Mouse (Mus musculus): Measurements from ENCODE around the gene Ssc5d. TPM values are rescaled to one million over a fixed set of nuclear protein-coding genes. Genes with fewer than 3 reads are reported as not detected.

Ssc5d gene
- 1.2 TPM for polyA plus RNA-seq (2015; fragmentation: Illumina TruSeq; extraction: RNeasy Lipid Tissue Mini Kit (QIAGEN cat#74804); ENCODE audit: low read depth, low replicate concordance)

GRCm38 (mm10) chr7:4925441-4926381 is at the start of gene Ssc5d:
Ssc5d (plus strand) TSS chr7:4925785.

DNA sequence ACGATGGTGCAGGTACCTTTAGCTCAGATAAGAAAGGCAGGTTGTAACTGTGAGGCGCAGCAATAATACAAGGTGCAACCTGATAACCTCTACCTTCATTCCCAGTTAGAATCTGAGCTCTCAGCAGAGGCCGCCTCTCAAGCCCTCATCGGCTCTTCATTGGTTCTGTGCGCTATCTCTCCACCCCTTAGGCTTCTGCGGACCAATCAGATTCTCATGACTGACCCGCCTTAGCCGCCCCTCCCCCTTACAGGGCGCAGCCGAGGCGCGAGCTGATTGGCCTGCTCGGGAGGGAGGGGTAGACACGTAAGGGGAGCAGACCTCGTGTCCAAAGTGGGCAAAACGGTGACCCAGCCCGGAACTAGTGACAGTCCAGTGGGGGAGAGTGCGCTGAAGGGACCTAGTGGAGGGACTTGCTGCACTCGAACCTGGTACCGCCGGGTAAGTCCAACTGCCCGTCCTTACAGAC is 48.8 kb upstream of the Ssc5d start, which contains the start of gene Isoc2a:
Gene Isoc2a, plus strand, starts transcription at position 401 of the 469 bp plus-strand sequence.

DNA sequence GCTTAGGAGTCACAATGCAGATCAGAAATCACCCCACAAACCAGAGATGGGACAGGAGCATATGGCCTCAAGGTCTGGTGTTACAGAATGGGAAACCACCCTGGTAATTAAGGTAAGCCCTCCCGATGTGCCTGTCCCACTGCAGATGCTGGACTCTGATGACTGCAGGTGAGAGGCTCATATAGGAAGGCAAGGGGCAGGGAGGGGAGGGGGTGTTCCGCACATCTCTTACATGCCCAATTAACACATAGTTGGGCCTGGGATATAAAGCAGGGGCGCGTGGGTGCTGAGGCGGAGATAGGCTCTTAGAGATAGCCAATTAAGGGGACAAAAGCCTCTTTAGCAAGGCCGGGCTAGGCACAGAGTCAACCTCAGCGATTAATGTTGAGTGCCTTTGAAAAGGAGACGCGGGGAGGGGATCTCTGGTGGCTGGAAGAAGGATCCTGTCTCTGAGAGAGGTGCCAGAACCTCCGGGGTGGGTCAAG is 19.1 kb upstream of the Ssc5d start, which contains the start of gene Gm36210:
Gene Gm36210, minus strand, starts transcription at position 51 of the 485 bp plus-strand sequence.

DNA sequence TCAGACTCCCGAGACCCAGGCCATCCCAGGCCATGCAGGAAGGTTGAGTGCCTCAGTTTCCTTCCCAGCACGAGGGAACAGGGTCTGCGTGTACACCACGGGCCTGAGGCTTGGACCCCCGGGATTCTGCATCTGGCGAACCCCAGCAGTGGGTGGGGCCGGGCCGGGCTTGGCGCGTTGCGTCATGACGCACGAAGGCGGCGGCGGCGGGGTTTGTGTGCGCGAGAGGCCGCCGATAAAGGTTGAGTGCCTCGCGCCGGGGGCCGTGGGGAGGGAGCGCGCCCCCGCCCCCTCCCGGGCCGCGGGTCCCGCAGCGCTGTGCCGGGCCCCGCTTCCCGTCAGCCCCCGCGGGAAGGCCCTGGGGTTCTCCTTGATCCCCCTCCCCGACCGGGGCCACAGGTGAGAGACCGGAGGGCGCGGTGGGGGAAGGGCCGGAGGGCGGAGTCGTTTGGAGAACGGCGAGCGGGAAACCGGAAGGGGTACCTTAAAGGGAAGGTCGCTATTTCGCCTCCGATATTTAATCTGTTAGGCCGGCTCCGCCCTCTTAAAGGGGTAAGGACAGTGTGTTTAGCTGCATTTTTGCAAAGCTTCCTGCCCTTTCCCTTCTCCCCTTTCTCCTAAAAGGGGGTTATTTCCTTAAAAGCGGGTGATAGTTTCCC is 10.4 kb upstream of the Ssc5d start, which contains the start of gene Zfp628:
Gene Zfp628, plus strand, starts transcription at position 211 of the 659 bp plus-strand sequence.

DNA sequence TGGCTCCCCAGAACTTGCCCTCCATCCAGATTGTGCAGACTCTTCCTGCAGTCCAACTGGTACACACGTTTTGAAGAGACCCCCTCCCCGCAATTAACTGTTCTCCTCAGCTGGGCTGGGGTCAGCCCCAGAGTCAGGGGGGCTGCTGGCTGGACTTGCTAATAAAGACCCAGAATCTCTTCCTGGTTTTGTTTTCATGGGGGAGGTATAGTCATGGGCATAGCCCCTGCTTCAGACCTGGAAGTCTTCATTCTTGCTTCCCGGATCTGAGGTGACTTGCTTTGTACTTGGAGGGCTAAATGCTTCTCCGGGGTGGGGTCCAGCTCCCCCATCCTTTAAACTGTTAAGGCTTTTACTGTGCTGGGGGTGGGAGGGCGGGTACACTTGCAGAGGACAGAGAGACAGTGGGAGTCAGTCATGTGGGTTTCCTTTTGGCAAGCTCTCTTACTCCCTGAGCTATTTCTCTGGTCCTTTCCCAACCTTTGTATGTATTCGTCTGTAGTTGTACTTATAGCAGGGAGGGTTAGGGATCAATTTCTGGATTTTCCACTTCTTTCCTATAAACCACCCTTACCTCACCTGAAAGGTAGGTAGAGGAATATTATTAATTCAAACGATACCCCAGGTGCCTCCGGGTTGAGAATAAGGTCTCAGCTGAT is 3.6 kb upstream of the Ssc5d start, which contains the start of gene Nat14:
Gene Nat14, plus strand, starts transcription at position 205 of the 659 bp plus-strand sequence.

DNA sequence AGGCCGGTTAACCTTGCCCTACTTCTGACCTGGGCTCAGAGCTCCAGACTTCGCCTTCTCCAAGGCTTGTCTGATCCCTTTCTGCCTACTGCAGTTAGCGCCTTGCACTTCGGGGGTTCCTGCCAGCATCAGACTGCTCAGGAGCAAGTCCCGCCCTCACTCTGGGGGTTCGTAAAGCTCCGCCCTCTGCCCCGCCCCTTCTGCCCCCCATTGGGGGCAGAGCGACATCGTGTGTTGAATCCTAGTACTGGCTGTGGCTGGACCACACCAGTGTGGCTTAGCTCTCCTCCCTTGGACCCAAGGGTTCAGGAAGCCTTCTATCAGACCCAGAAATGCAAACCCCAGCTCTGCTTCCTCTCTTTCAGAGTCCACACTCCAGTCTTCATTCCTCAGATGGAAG is 38.7 kb downstream of the Ssc5d start, which contains the start of gene Sbk2:
Gene Sbk2, minus strand, starts transcription at position 135 of the 400 bp plus-strand sequence.

DNA sequence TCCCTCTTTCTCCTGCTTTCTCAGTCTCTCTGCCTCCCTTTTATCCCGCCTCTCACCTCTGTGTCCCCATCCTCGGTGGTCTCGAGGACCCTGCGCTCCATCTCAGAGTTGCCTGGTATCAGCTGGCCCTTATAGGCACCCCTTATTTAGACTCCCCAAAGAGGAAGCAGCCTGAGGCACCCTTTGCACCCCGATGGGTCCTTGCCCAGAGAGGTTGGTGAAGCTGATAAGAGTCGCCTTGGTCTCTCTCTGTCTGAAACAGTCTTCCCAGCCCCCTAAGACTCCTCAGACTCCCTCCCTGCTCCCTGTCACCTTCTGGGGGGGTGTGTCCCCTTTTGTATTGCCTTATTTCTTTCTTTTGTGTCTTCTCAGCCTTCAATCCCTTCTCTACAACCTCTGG is 45.5 kb downstream of the Ssc5d start, which contains the start of gene Sbk3:
Gene Sbk3, minus strand, starts transcription at position 101 of the 400 bp plus-strand sequence.

Other genes starting within 250 kb of the Ssc5d start
- gene Hspbp1, start 240.7 kb upstream of the Ssc5d start, polyA plus RNA-seq (2015; fragmentation: Illumina TruSeq; extraction: RNeasy Lipid Tissue Mini Kit (QIAGEN cat#74804); ENCODE audit: low read depth, low replicate concordance) = 126 TPM
- 257 TPM for gene Brsk1, start 235.2 kb upstream of the Ssc5d start, polyA plus RNA-seq (2015; fragmentation: Illumina TruSeq; extraction: RNeasy Lipid Tissue Mini Kit (QIAGEN cat#74804); ENCODE audit: low read depth, low replicate concordance)
- not detected for gene Tmem150b, start 200.5 kb upstream of the Ssc5d start, polyA plus RNA-seq (2015; fragmentation: Illumina TruSeq; extraction: RNeasy Lipid Tissue Mini Kit (QIAGEN cat#74804); ENCODE audit: low read depth, low replicate concordance)
- gene Kmt5c, start 185.7 kb upstream of the Ssc5d start, polyA plus RNA-seq (2015; fragmentation: Illumina TruSeq; extraction: RNeasy Lipid Tissue Mini Kit (QIAGEN cat#74804); ENCODE audit: low read depth, low replicate concordance) = 21.4 TPM
- gene Cox6b2, start 172.7 kb upstream of the Ssc5d start, polyA plus RNA-seq (2015; fragmentation: Illumina TruSeq; extraction: RNeasy Lipid Tissue Mini Kit (QIAGEN cat#74804); ENCODE audit: low read depth, low replicate concordance) = 12.2 TPM
- not detected for gene Fam71e2, start 154.5 kb upstream of the Ssc5d start, polyA plus RNA-seq (2015; fragmentation: Illumina TruSeq; extraction: RNeasy Lipid Tissue Mini Kit (QIAGEN cat#74804); ENCODE audit: low read depth, low replicate concordance)
- gene Il11, start 142.9 kb upstream of the Ssc5d start, polyA plus RNA-seq (2015; fragmentation: Illumina TruSeq; extraction: RNeasy Lipid Tissue Mini Kit (QIAGEN cat#74804); ENCODE audit: low read depth, low replicate concordance) = 0.67 TPM
- not detected for gene Tmem190, start 142.8 kb upstream of the Ssc5d start, polyA plus RNA-seq (2015; fragmentation: Illumina TruSeq; extraction: RNeasy Lipid Tissue Mini Kit (QIAGEN cat#74804); ENCODE audit: low read depth, low replicate concordance)
- gene Tmem238, start 136.1 kb upstream of the Ssc5d start, polyA plus RNA-seq (2015; fragmentation: Illumina TruSeq; extraction: RNeasy Lipid Tissue Mini Kit (QIAGEN cat#74804); ENCODE audit: low read depth, low replicate concordance) = 1.4 TPM
- 466 TPM for gene Rpl28, start 132.9 kb upstream of the Ssc5d start, polyA plus RNA-seq (2015; fragmentation: Illumina TruSeq; extraction: RNeasy Lipid Tissue Mini Kit (QIAGEN cat#74804); ENCODE audit: low read depth, low replicate concordance)
- 175 TPM for gene Ube2s, start 113.2 kb upstream of the Ssc5d start, polyA plus RNA-seq (2015; fragmentation: Illumina TruSeq; extraction: RNeasy Lipid Tissue Mini Kit (QIAGEN cat#74804); ENCODE audit: low read depth, low replicate concordance)
- 75.7 TPM for gene Shisa7, start 81.1 kb upstream of the Ssc5d start, polyA plus RNA-seq (2015; fragmentation: Illumina TruSeq; extraction: RNeasy Lipid Tissue Mini Kit (QIAGEN cat#74804); ENCODE audit: low read depth, low replicate concordance)
- 10.4 TPM for gene Isoc2b, start 55.5 kb upstream of the Ssc5d start, polyA plus RNA-seq (2015; fragmentation: Illumina TruSeq; extraction: RNeasy Lipid Tissue Mini Kit (QIAGEN cat#74804); ENCODE audit: low read depth, low replicate concordance)
- gene Isoc2a, start 48.6 kb upstream of the Ssc5d start, polyA plus RNA-seq (2015; fragmentation: Illumina TruSeq; extraction: RNeasy Lipid Tissue Mini Kit (QIAGEN cat#74804); ENCODE audit: low read depth, low replicate concordance) = 16.9 TPM
- gene Gm36210, start 19.3 kb upstream of the Ssc5d start, polyA plus RNA-seq (2015; fragmentation: Illumina TruSeq; extraction: RNeasy Lipid Tissue Mini Kit (QIAGEN cat#74804); ENCODE audit: low read depth, low replicate concordance) = not detected
- 5.6 TPM for gene Zfp628, start 10.6 kb upstream of the Ssc5d start, polyA plus RNA-seq (2015; fragmentation: Illumina TruSeq; extraction: RNeasy Lipid Tissue Mini Kit (QIAGEN cat#74804); ENCODE audit: low read depth, low replicate concordance)
- gene Nat14, start 3.8 kb upstream of the Ssc5d start, polyA plus RNA-seq (2015; fragmentation: Illumina TruSeq; extraction: RNeasy Lipid Tissue Mini Kit (QIAGEN cat#74804); ENCODE audit: low read depth, low replicate concordance) = 103 TPM
- 0.45 TPM for gene Sbk2, start 38.6 kb downstream of the Ssc5d start, polyA plus RNA-seq (2015; fragmentation: Illumina TruSeq; extraction: RNeasy Lipid Tissue Mini Kit (QIAGEN cat#74804); ENCODE audit: low read depth, low replicate concordance)
- gene Sbk3, start 45.4 kb downstream of the Ssc5d start, polyA plus RNA-seq (2015; fragmentation: Illumina TruSeq; extraction: RNeasy Lipid Tissue Mini Kit (QIAGEN cat#74804); ENCODE audit: low read depth, low replicate concordance) = 1.1 TPM
- 16.7 TPM for gene Zfp579, start 70.4 kb downstream of the Ssc5d start, polyA plus RNA-seq (2015; fragmentation: Illumina TruSeq; extraction: RNeasy Lipid Tissue Mini Kit (QIAGEN cat#74804); ENCODE audit: low read depth, low replicate concordance)
- 10.3 TPM for gene Zfp524, start 88.6 kb downstream of the Ssc5d start, polyA plus RNA-seq (2015; fragmentation: Illumina TruSeq; extraction: RNeasy Lipid Tissue Mini Kit (QIAGEN cat#74804); ENCODE audit: low read depth, low replicate concordance)
- 15.9 TPM for gene Fiz1, start 88.9 kb downstream of the Ssc5d start, polyA plus RNA-seq (2015; fragmentation: Illumina TruSeq; extraction: RNeasy Lipid Tissue Mini Kit (QIAGEN cat#74804); ENCODE audit: low read depth, low replicate concordance)
- gene Gm44973, start 89.7 kb downstream of the Ssc5d start, polyA plus RNA-seq (2015; fragmentation: Illumina TruSeq; extraction: RNeasy Lipid Tissue Mini Kit (QIAGEN cat#74804); ENCODE audit: low read depth, low replicate concordance) = not detected
- 17.7 TPM for gene Zfp865, start 94.6 kb downstream of the Ssc5d start, polyA plus RNA-seq (2015; fragmentation: Illumina TruSeq; extraction: RNeasy Lipid Tissue Mini Kit (QIAGEN cat#74804); ENCODE audit: low read depth, low replicate concordance)
- 63.8 TPM for gene Ccdc106, start 94.8 kb downstream of the Ssc5d start, polyA plus RNA-seq (2015; fragmentation: Illumina TruSeq; extraction: RNeasy Lipid Tissue Mini Kit (QIAGEN cat#74804); ENCODE audit: low read depth, low replicate concordance)
- not detected for gene 4632433K11Rik, start 108.3 kb downstream of the Ssc5d start, polyA plus RNA-seq (2015; fragmentation: Illumina TruSeq; extraction: RNeasy Lipid Tissue Mini Kit (QIAGEN cat#74804); ENCODE audit: low read depth, low replicate concordance)
- 6.4 TPM for gene Zfp784, start 112.7 kb downstream of the Ssc5d start, polyA plus RNA-seq (2015; fragmentation: Illumina TruSeq; extraction: RNeasy Lipid Tissue Mini Kit (QIAGEN cat#74804); ENCODE audit: low read depth, low replicate concordance)
- gene Zfp580, start 125.8 kb downstream of the Ssc5d start, polyA plus RNA-seq (2015; fragmentation: Illumina TruSeq; extraction: RNeasy Lipid Tissue Mini Kit (QIAGEN cat#74804); ENCODE audit: low read depth, low replicate concordance) = 17.7 TPM
- 167 TPM for gene U2af2, start 136.4 kb downstream of the Ssc5d start, polyA plus RNA-seq (2015; fragmentation: Illumina TruSeq; extraction: RNeasy Lipid Tissue Mini Kit (QIAGEN cat#74804); ENCODE audit: low read depth, low replicate concordance)
- gene Epn1, start 154.4 kb downstream of the Ssc5d start, polyA plus RNA-seq (2015; fragmentation: Illumina TruSeq; extraction: RNeasy Lipid Tissue Mini Kit (QIAGEN cat#74804); ENCODE audit: low read depth, low replicate concordance) = 312 TPM
- not detected for gene Rfpl4, start 191.2 kb downstream of the Ssc5d start, polyA plus RNA-seq (2015; fragmentation: Illumina TruSeq; extraction: RNeasy Lipid Tissue Mini Kit (QIAGEN cat#74804); ENCODE audit: low read depth, low replicate concordance)
- gene Rasl2-9, start 200.2 kb downstream of the Ssc5d start, polyA plus RNA-seq (2015; fragmentation: Illumina TruSeq; extraction: RNeasy Lipid Tissue Mini Kit (QIAGEN cat#74804); ENCODE audit: low read depth, low replicate concordance) = 0.49 TPM
- not detected for gene Vmn1r55, start 223.9 kb downstream of the Ssc5d start, polyA plus RNA-seq (2015; fragmentation: Illumina TruSeq; extraction: RNeasy Lipid Tissue Mini Kit (QIAGEN cat#74804); ENCODE audit: low read depth, low replicate concordance)